Mouse (Mus musculus) CH12.LX (cell line): ENCODE results near the gene Smim15. TPM values are rescaled to one million over a fixed set of nuclear protein-coding genes. Genes with fewer than 3 reads are reported as not detected.

Experiments
- DNase-seq: peaks from one replicate; pipeline ENCODE4 v3.0.0-alpha.2; 2013; ENCODE audit errors: extremely low read depth
- H3K27ac ChIP-seq: 2 replicates; pipeline ENCODE4 v1.5.1; 2012; ENCODE audit warnings: low read depth, mild to moderate bottlenecking, control low read depth, moderate library complexity; ENCODE audit not compliant: insufficient read depth
- H3K27me3 ChIP-seq: replicated peaks from 2 replicates; pipeline ENCODE3; 2012; ENCODE audit warnings: inconsistent platforms
- H3K36me3 ChIP-seq, 2 experiments: replicated peaks in 1 of 2; 2 replicates each; pipeline versions ENCODE3 to v1.6.1; 2012; ENCODE audit warnings: inconsistent platforms in 1 of 2, low read length in 1 of 2, mild to moderate bottlenecking in 1 of 2, mixed read lengths in 1 of 2, moderate library complexity in 1 of 2; ENCODE audit not compliant: control insufficient read depth in 1 of 2, insufficient read depth in 1 of 2
- H3K4me1 ChIP-seq, 2 experiments: 2 replicates each; pipeline ENCODE4 v1.6.1; 2012; ENCODE audit warnings: inconsistent platforms in 1 of 2, moderate library complexity in 1 of 2; ENCODE audit not compliant: insufficient read depth in 2 of 2, control insufficient read depth in 1 of 2
- H3K4me2 ChIP-seq: 2 replicates; pipeline ENCODE4 v1.6.1; 2012; ENCODE audit warnings: low read depth, mild to moderate bottlenecking, control low read depth; ENCODE audit not compliant: poor library complexity, insufficient read depth, severe bottlenecking
- H3K4me3 ChIP-seq, 3 experiments: fragments of 150-350 bp in 1 of 3; sonication (generic) in 1 of 3; replicated peaks in 1 of 3; 2 replicates each; pipeline versions ENCODE3 to v1.5.1; 2011 to 2012; ENCODE audit warnings: low read depth in 2 of 3, low read length in 2 of 3, mild to moderate bottlenecking in 2 of 3, moderate library complexity in 2 of 3, control low read depth in 1 of 3, improper control_type of control experiment in 1 of 3, inconsistent platforms in 1 of 3, mixed read lengths in 1 of 3; ENCODE audit not compliant: poor library complexity in 1 of 3
- H3K79me2 ChIP-seq: replicated peaks from 2 replicates; pipeline ENCODE4 v1.6.1; 2012; ENCODE audit warnings: mild to moderate bottlenecking, moderate library complexity; ENCODE audit not compliant: control insufficient read depth, poor library complexity, insufficient read depth, severe bottlenecking; ENCODE audit errors: extremely low read depth
- H3K9ac ChIP-seq: 2 replicates; pipeline ENCODE4 v1.6.1; 2012; ENCODE audit warnings: low read depth, mild to moderate bottlenecking, control low read depth, moderate library complexity; ENCODE audit not compliant: insufficient read depth
- H3K9me3 ChIP-seq: replicated peaks from 2 replicates; pipeline ENCODE3; 2012; ENCODE audit warnings: low read length, inconsistent platforms, mixed read lengths
- BHLHE40 ChIP-seq: IDR thresholded peaks from 2 replicates; pipeline ENCODE4 v1.6.1; 2011; ENCODE audit warnings: mild to moderate bottlenecking, low read depth, low read length, improper control_type of control experiment
- CTCF ChIP-seq, 2 experiments: IDR thresholded peaks in 1 of 2; conservative IDR thresholded peaks in 1 of 2; 2 replicates each; pipeline ENCODE4 v1.5.1; 2011 to 2012; ENCODE audit warnings: low read depth in 2 of 2, low read length in 2 of 2, improper control_type of control experiment in 1 of 2, inconsistent platforms in 1 of 2, mild to moderate bottlenecking in 1 of 2, moderate library complexity in 1 of 2
- ELF1 ChIP-seq: IDR thresholded peaks from 2 replicates; pipeline ENCODE4 v1.6.1; 2014; ENCODE audit warnings: low read depth, mild to moderate bottlenecking, inconsistent platforms, low read length, improper control_type of control experiment
- ETS1 ChIP-seq: conservative IDR thresholded peaks from 2 replicates; pipeline ENCODE4 v1.6.1; 2012; ENCODE audit warnings: low read depth, mild to moderate bottlenecking, inconsistent platforms, low read length, improper control_type of control experiment, moderate library complexity
- GABPA ChIP-seq: IDR thresholded peaks from 2 replicates; pipeline ENCODE4 v1.6.1; 2012; ENCODE audit warnings: low read depth, low read length, improper control_type of control experiment, inconsistent platforms; ENCODE audit not compliant: insufficient replicate concordance
- HCFC1 ChIP-seq: IDR thresholded peaks from 2 replicates; pipeline ENCODE4 v1.6.1; 2012; ENCODE audit warnings: low read depth, mild to moderate bottlenecking, inconsistent platforms, low read length, improper control_type of control experiment
- IRF4 ChIP-seq: IDR thresholded peaks from 2 replicates; pipeline ENCODE4 v1.6.1; 2014; ENCODE audit warnings: low read depth, mild to moderate bottlenecking, inconsistent platforms, low read length, improper control_type of control experiment
- JUND ChIP-seq: conservative IDR thresholded peaks from 2 replicates; pipeline ENCODE4 v1.6.1; 2011; ENCODE audit warnings: low read depth, low read length, improper control_type of control experiment
- KAT2A ChIP-seq: IDR thresholded peaks from 2 replicates; pipeline ENCODE4 v1.6.1; 2012; ENCODE audit warnings: low read length, improper control_type of control experiment, inconsistent platforms; ENCODE audit not compliant: insufficient replicate concordance
- MAFK ChIP-seq: IDR thresholded peaks from 2 replicates; pipeline ENCODE4 v1.6.1; 2011; ENCODE audit warnings: low read length, improper control_type of control experiment; ENCODE audit not compliant: insufficient replicate concordance
- MAX ChIP-seq: IDR thresholded peaks from 2 replicates; pipeline ENCODE4 v1.6.1; 2011; ENCODE audit warnings: low read length, improper control_type of control experiment
- MAZ ChIP-seq: IDR thresholded peaks from 2 replicates; pipeline ENCODE4 v1.6.1; 2012; ENCODE audit warnings: low read depth, mild to moderate bottlenecking, inconsistent platforms, low read length, improper control_type of control experiment, moderate library complexity
- MEF2A ChIP-seq: IDR thresholded peaks from 2 replicates; pipeline ENCODE4 v1.6.1; 2014; ENCODE audit warnings: low read depth, mild to moderate bottlenecking, inconsistent platforms, low read length, improper control_type of control experiment, borderline replicate concordance
- NELFE ChIP-seq: IDR thresholded peaks from 2 replicates; pipeline ENCODE4 v1.6.1; 2011; ENCODE audit warnings: low read depth, low read length, improper control_type of control experiment
- PAX5 ChIP-seq: IDR thresholded peaks from 2 replicates; pipeline ENCODE4 v1.6.1; 2012; ENCODE audit warnings: low read length, inconsistent platforms, mixed read lengths
- RAD21 ChIP-seq: IDR thresholded peaks from 2 replicates; pipeline ENCODE4 v1.6.1; 2011; ENCODE audit warnings: low read depth, mild to moderate bottlenecking, low read length, improper control_type of control experiment, moderate library complexity
- RCOR1 ChIP-seq: conservative IDR thresholded peaks from 2 replicates; pipeline ENCODE4 v1.6.1; 2012; ENCODE audit warnings: low read depth, mild to moderate bottlenecking, inconsistent platforms, low read length, improper control_type of control experiment
- SIN3A ChIP-seq: IDR thresholded peaks from 2 replicates; pipeline ENCODE4 v1.6.1; 2012; ENCODE audit warnings: low read length, improper control_type of control experiment, inconsistent platforms
- SMC3 ChIP-seq: IDR thresholded peaks from 2 replicates; pipeline ENCODE4 v1.6.1; 2011; ENCODE audit warnings: low read depth, low read length, improper control_type of control experiment
- TBP ChIP-seq: conservative IDR thresholded peaks from 2 replicates; pipeline ENCODE4 v1.6.1; 2011; ENCODE audit warnings: low read depth, low read length, improper control_type of control experiment
- USF1 ChIP-seq: IDR thresholded peaks from 2 replicates; pipeline ENCODE4 v1.6.1; 2014; ENCODE audit warnings: low read depth, mild to moderate bottlenecking, inconsistent platforms, low read length, improper control_type of control experiment
- USF2 ChIP-seq: conservative IDR thresholded peaks from 2 replicates; pipeline ENCODE4 v1.6.1; 2011; ENCODE audit warnings: low read depth, low read length, improper control_type of control experiment
- ZNF384 ChIP-seq: IDR thresholded peaks from 2 replicates; pipeline ENCODE4 v1.6.1; 2012; ENCODE audit warnings: low read depth, low read length, improper control_type of control experiment, inconsistent platforms
- dilution Hi-C: fragments of 300-500 bp; cut with MboI; formaldehyde crosslinking; loops from 2 replicates; pipeline ENCODE4 v1.14.3; 2020; ENCODE audit warnings: low sequenced_read_pairs; ENCODE audit not compliant: extremely low pct_unique_long_range_greater_than_20kb, extremely low pct_ligation_motif_present
- in situ Hi-C: fragments of 300-500 bp; cut with MboI; formaldehyde crosslinking; loops from 3 replicates; pipeline ENCODE4 v1.14.3; 2019; ENCODE audit warnings: low sequenced_read_pairs, low pct_ligation_motif_present, low pct_unique_long_range_greater_than_20kb, mixed read lengths
- polyA plus RNA-seq: library from polyadenylated mRNA; unstranded; fragments of >175 nt; gene quantifications from 2 replicates; pipeline ENCODE4 v1.2.1, GENCODE M21; 2012; ENCODE audit warnings: low read depth; ENCODE audit not compliant: insufficient read length
- total RNA-seq, 2 experiments: library from RNA; depleted of rRNA; stranded (reverse); fragments of 300-350 nt in 1 of 2; fragments of >200 nt in 1 of 2; gene quantifications; 2 replicates each; pipeline ENCODE4 v1.2.3; 2012 to 2014

Smim15 gene
- total and polyA plus RNA-seq, 3 experiments, result 32.8 to 114 (median 62.8) TPM

- H3K27ac ChIP-seq, result no peak overlapping the region
- no peaks in the 10 kb centered on the region for H3K27me3 ChIP-seq
- TF ChIP-seq HCFC1, result no peak
- TF ChIP-seq IRF4, result no peak
- TF ChIP-seq USF2, result no peak
- TF ChIP-seq USF1, result no peak
- no peak for TF ChIP-seq GABPA
- no peak for TF ChIP-seq SIN3A
- no peak for TF ChIP-seq ZNF384
- TF ChIP-seq MAZ, result no peak
- TF ChIP-seq MEF2A, result no peak
- no peak for TF ChIP-seq BHLHE40
- no peak overlapping the region for H3K4me2 ChIP-seq
- H3K36me3 ChIP-seq, result peaks cover 8 to 40% of the 10 kb centered on the region in 2 experiments
- no peak for DNase-seq
- peaks cover 25% of the 10 kb centered on the region for H3K79me2 ChIP-seq
- in situ Hi-C loops, result no loop called here
- H3K9me3 ChIP-seq, result no peaks in the 10 kb centered on the region
- H3K4me3 ChIP-seq, result no peak overlapping the region
- peaks cover 5 to 42% of the 10 kb centered on the region in 2 experiments; a peak in 3 of 4 replicates for H3K4me1 ChIP-seq
- no peak overlapping the region for H3K9ac ChIP-seq
- dilution Hi-C loops, result no loop called here
Observed at GRCm38 (mm10) chr13:108047364-108047763, 3.1 kb downstream of the Smim15 start.

- no peak overlapping the region for H3K27ac ChIP-seq
- dilution Hi-C loops, result no loop called here
Observed at GRCm38 (mm10) chr13:108056896-108057295, 12.7 kb downstream of the Smim15 start.

More at GRCm38 (mm10) chr13:108056896-108057295, 12.7 kb downstream of the Smim15 start:
- in situ Hi-C loops, result no loop called here
- peak; percentile 38 for DNase-seq
- no peak overlapping the region for H3K4me3 ChIP-seq
- H3K27me3 ChIP-seq, result no peaks in the 10 kb centered on the region
- no peaks in the 10 kb centered on the region for H3K79me2 ChIP-seq
- TF ChIP-seq MEF2A, result no peak
- TF ChIP-seq NELFE, result no peak
- no peak for TF ChIP-seq CTCF (conservative IDR thresholded peaks at IDR 0.05 in 1 of 2, IDR thresholded peaks at IDR 0.05 in 1 of 2; ENCODE audit: low read depth in 2 of 2, low read length in 2 of 2)
- no peak for TF ChIP-seq RAD21
- no peak for TF ChIP-seq HCFC1
- no peak for TF ChIP-seq RCOR1
- no peak for TF ChIP-seq ETS1
- no peak for TF ChIP-seq PAX5
- no peak for TF ChIP-seq MAFK
- TF ChIP-seq BHLHE40, result no peak
- TF ChIP-seq MAX, result no peak
- no peak for TF ChIP-seq JUND
- no peak for TF ChIP-seq ELF1
- no peak for TF ChIP-seq MAZ
- TF ChIP-seq IRF4, result no peak
- TF ChIP-seq TBP, result no peak
- TF ChIP-seq KAT2A, result no peak
- TF ChIP-seq GABPA, result no peak
- no peak for TF ChIP-seq SMC3
- no peak for TF ChIP-seq USF1
- no peak overlapping the region for H3K9ac ChIP-seq
- H3K36me3 ChIP-seq, result peaks cover 0 to 22% of the 10 kb centered on the region in 2 experiments
- peaks cover 4 to 12% of the 10 kb centered on the region in 2 experiments for H3K4me1 ChIP-seq
- no peaks in the 10 kb centered on the region for H3K9me3 ChIP-seq
- H3K4me2 ChIP-seq, result no peak overlapping the region
